Mouse (Mus musculus): ENCODE results near the gene Pik3c2b. TPM values are rescaled to one million over a fixed set of nuclear protein-coding genes. Genes with fewer than 3 reads are reported as not detected.
"Not testable (repeated sequence)": the region's sequence is repeated elsewhere in the genome, so short reads cannot be mapped to it uniquely, and the experiment has no call there.

The Pik3c2b gene
- polyA plus RNA-seq, 1 experiment: 0.39 TPM

- H3K27me3 ChIP-seq (ENCODE audit: control insufficient read depth, insufficient read depth, insufficient read length): no peaks in the 10 kb centered on the region
- H3K79me3 ChIP-seq (ENCODE audit: low read depth): peaks cover 19% of the 10 kb centered on the region
- no peak overlapping the region for H3ac ChIP-seq (ENCODE audit: control insufficient read depth, insufficient read length, low read depth)
- H3K36me3 ChIP-seq (ENCODE audit: control insufficient read depth, insufficient read depth): no peaks in the 10 kb centered on the region
- no peak overlapping the region for H3K4me3 ChIP-seq (ENCODE audit: insufficient read depth, poor library complexity, severe bottlenecking)
- TF ChIP-seq USF1 (IDR thresholded peaks at IDR 0.05; ENCODE audit: low read depth) (no peak), FOSL1 (IDR thresholded peaks at IDR 0.05; ENCODE audit: insufficient read depth, low read length, poor library complexity, severe bottlenecking) (no peak)
- H3K79me2 ChIP-seq (ENCODE audit: control insufficient read depth, insufficient read depth): peaks cover 24% of the 10 kb centered on the region
Observed at GRCm38 (mm10) chr1:133027980-133028379, 17.5 kb upstream of the Pik3c2b start.

- Histone ChIP-seq H3K79me2 (ENCODE audit: control insufficient read depth, insufficient read depth) (peaks cover 6% of the 10 kb centered on the region), H3K4me3 (ENCODE audit: insufficient read depth, poor library complexity, severe bottlenecking) (no peak overlapping the region), H3K27me3 (ENCODE audit: control insufficient read depth, insufficient read depth, insufficient read length) (no peaks in the 10 kb centered on the region), H3K79me3 (ENCODE audit: low read depth) (peaks cover 1% of the 10 kb centered on the region), H3K36me3 (ENCODE audit: control insufficient read depth, insufficient read depth) (no peaks in the 10 kb centered on the region), H3ac (ENCODE audit: control insufficient read depth, insufficient read length, low read depth) (no peak overlapping the region)
- TF ChIP-seq CTCF (IDR thresholded peaks at IDR 0.05; ENCODE audit: control insufficient read depth, insufficient read depth, insufficient read length) (no peak), FOSL1 (IDR thresholded peaks at IDR 0.05; ENCODE audit: insufficient read depth, low read length, poor library complexity, severe bottlenecking) (no peak)
Observed at GRCm38 (mm10) chr1:133029744-133030143, 15.7 kb upstream of the Pik3c2b start.

GRCm38 (mm10) chr1:133030461-133030860, 15.0 kb upstream of the Pik3c2b start, which contains the start of gene Mdm4:
TSS of gene Mdm4 (minus strand) at chr1:133030561.
- Histone ChIP-seq H3K79me3 (ENCODE audit: low read depth) (no peaks in the 10 kb centered on the region), H3K79me2 (ENCODE audit: control insufficient read depth, insufficient read depth) (no peaks in the 10 kb centered on the region), H3ac (ENCODE audit: control insufficient read depth, insufficient read length, low read depth) (no peak within 1 kb of the TSS), H3K27me3 (ENCODE audit: control insufficient read depth, insufficient read depth, insufficient read length) (no peaks in the 10 kb centered on the region), H3K36me3 (ENCODE audit: control insufficient read depth, insufficient read depth) (no peaks in the 10 kb centered on the region), H3K4me3 (ENCODE audit: insufficient read depth, poor library complexity, severe bottlenecking) (no peak within 1 kb of the TSS)
- TF ChIP-seq MYOG (IDR thresholded peaks at IDR 0.05; ENCODE audit: control insufficient read depth, extremely low read depth, insufficient read length): no peak
- no peak for TF ChIP-seq CTCF (IDR thresholded peaks at IDR 0.05; ENCODE audit: control insufficient read depth, insufficient read depth, insufficient read length)
- no peak for TF ChIP-seq FOSL1 (IDR thresholded peaks at IDR 0.05; ENCODE audit: insufficient read depth, low read length, poor library complexity, severe bottlenecking)
- no peak for TF ChIP-seq USF1 (IDR thresholded peaks at IDR 0.05; ENCODE audit: low read depth)
- TF ChIP-seq CEBPB (IDR thresholded peaks at IDR 0.05; ENCODE audit: low read depth): no peak
- TF ChIP-seq MAX (IDR thresholded peaks at IDR 0.05): no peak

GRCm38 (mm10) chr1:133032981-133033315, 12.5 kb upstream of the Pik3c2b start:
- Histone ChIP-seq H3K4me3 (ENCODE audit: insufficient read depth, poor library complexity, severe bottlenecking) (peak overlapping the region; percentile 38), H3ac (ENCODE audit: control insufficient read depth, insufficient read length, low read depth) (no peak overlapping the region), H3K79me3 (ENCODE audit: low read depth) (no peaks in the 10 kb centered on the region), H3K79me2 (ENCODE audit: control insufficient read depth, insufficient read depth) (no peaks in the 10 kb centered on the region), H3K27me3 (ENCODE audit: control insufficient read depth, insufficient read depth, insufficient read length) (no peaks in the 10 kb centered on the region), H3K36me3 (ENCODE audit: control insufficient read depth, insufficient read depth) (no peaks in the 10 kb centered on the region)
- TF ChIP-seq USF1 (IDR thresholded peaks at IDR 0.05; ENCODE audit: low read depth) (no peak), CEBPB (IDR thresholded peaks at IDR 0.05; ENCODE audit: low read depth) (no peak), MYOD1 (IDR thresholded peaks at IDR 0.05; ENCODE audit: control insufficient read depth, insufficient read length, low read depth) (no peak), MYOG (IDR thresholded peaks at IDR 0.05; ENCODE audit: control insufficient read depth, extremely low read depth, insufficient read length) (no peak), MAX (IDR thresholded peaks at IDR 0.05) (no peak), CTCF (IDR thresholded peaks at IDR 0.05; ENCODE audit: control insufficient read depth, insufficient read depth, insufficient read length) (no peak), FOSL1 (IDR thresholded peaks at IDR 0.05; ENCODE audit: insufficient read depth, low read length, poor library complexity, severe bottlenecking) (no peak)

- peak; percentile 86 for TF ChIP-seq CEBPB (IDR thresholded peaks at IDR 0.05; ENCODE audit: low read depth)
- TF ChIP-seq MYOG (IDR thresholded peaks at IDR 0.05; ENCODE audit: control insufficient read depth, extremely low read depth, insufficient read length): no peak
- Histone ChIP-seq H3K27me3 (ENCODE audit: control insufficient read depth, insufficient read depth, insufficient read length) (no peaks in the 10 kb centered on the region), H3K4me3 (ENCODE audit: insufficient read depth, poor library complexity, severe bottlenecking) (peak overlapping the region; percentile 38), H3K36me3 (ENCODE audit: control insufficient read depth, insufficient read depth) (no peaks in the 10 kb centered on the region), H3K79me2 (ENCODE audit: control insufficient read depth, insufficient read depth) (no peaks in the 10 kb centered on the region), H3ac (ENCODE audit: control insufficient read depth, insufficient read length, low read depth) (peak overlapping the region; percentile 64), H3K79me3 (ENCODE audit: low read depth) (no peaks in the 10 kb centered on the region)
Observed at GRCm38 (mm10) chr1:133033316-133034090, 12.0 kb upstream of the Pik3c2b start.

- Histone ChIP-seq H3K36me3 (ENCODE audit: control insufficient read depth, insufficient read depth) (no peaks in the 10 kb centered on the region), H3K79me2 (ENCODE audit: control insufficient read depth, insufficient read depth) (no peaks in the 10 kb centered on the region), H3ac (ENCODE audit: control insufficient read depth, insufficient read length, low read depth) (no peak overlapping the region), H3K27me3 (ENCODE audit: control insufficient read depth, insufficient read depth, insufficient read length) (no peaks in the 10 kb centered on the region), H3K79me3 (ENCODE audit: low read depth) (no peaks in the 10 kb centered on the region), H3K4me3 (ENCODE audit: insufficient read depth, poor library complexity, severe bottlenecking) (no peak overlapping the region)
- TF ChIP-seq CTCF (IDR thresholded peaks at IDR 0.05; ENCODE audit: control insufficient read depth, insufficient read depth, insufficient read length): no peak
- no peak for TF ChIP-seq USF1 (IDR thresholded peaks at IDR 0.05; ENCODE audit: low read depth)
- TF ChIP-seq MYOG (IDR thresholded peaks at IDR 0.05; ENCODE audit: control insufficient read depth, extremely low read depth, insufficient read length): no peak
- no peak for TF ChIP-seq MAX (IDR thresholded peaks at IDR 0.05)
- no peak for TF ChIP-seq CEBPB (IDR thresholded peaks at IDR 0.05; ENCODE audit: low read depth)
- TF ChIP-seq FOSL1 (IDR thresholded peaks at IDR 0.05; ENCODE audit: insufficient read depth, low read length, poor library complexity, severe bottlenecking): no peak
- no peak for TF ChIP-seq MYOD1 (IDR thresholded peaks at IDR 0.05; ENCODE audit: control insufficient read depth, insufficient read length, low read depth)
Observed at GRCm38 (mm10) chr1:133034091-133034460, 11.4 kb upstream of the Pik3c2b start.

- not testable (repeated sequence) for H3ac ChIP-seq (ENCODE audit: control insufficient read depth, insufficient read length, low read depth); H3K79me2 ChIP-seq (ENCODE audit: control insufficient read depth, insufficient read depth); H3K4me3 ChIP-seq (ENCODE audit: insufficient read depth, poor library complexity, severe bottlenecking); H3K79me3 ChIP-seq (ENCODE audit: low read depth); H3K36me3 ChIP-seq (ENCODE audit: control insufficient read depth, insufficient read depth); H3K27me3 ChIP-seq (ENCODE audit: control insufficient read depth, insufficient read depth, insufficient read length)
Observed at GRCm38 (mm10) chr1:133034682-133035081, 10.8 kb upstream of the Pik3c2b start.

Measured in C2C12 (cell line).